Mouse (Mus musculus) cerebellum, adult 2 months (tissue): Measurements from ENCODE around the gene Prf1. TPM values are rescaled to one million over a fixed set of nuclear protein-coding genes. Genes with fewer than 3 reads are reported as not detected.
A peak's percentile ranks its signal among the peaks of the same experiment; 100 is the strongest.

Source experiments
- DNase-seq, 2 experiments: peaks; one replicate each; pipeline ENCODE4 v3.0.0; 2021
- H3K27ac ChIP-seq: fragments of 200-500 bp; 2 replicates; pipeline ENCODE4 v1.5.1; 2012; ENCODE audit warnings: low read length, control low read depth, inconsistent platforms; ENCODE audit not compliant: insufficient read depth
- H3K27me3 ChIP-seq: fragments of 200-500 bp; 2 replicates; pipeline ENCODE4 v1.6.1; 2012; ENCODE audit warnings: inconsistent platforms, mild to moderate bottlenecking, low read length, moderate library complexity; ENCODE audit not compliant: control insufficient read depth, insufficient read depth
- H3K4me1 ChIP-seq: fragments of 200-500 bp; 2 replicates; pipeline ENCODE4 v1.6.1; 2011; ENCODE audit warnings: low read length; ENCODE audit not compliant: control insufficient read depth, insufficient read depth
- H3K4me3 ChIP-seq: fragments of 200-500 bp; replicated peaks from 2 replicates; pipeline ENCODE3; 2011; ENCODE audit warnings: mild to moderate bottlenecking, low read depth, low read length, control low read depth; ENCODE audit not compliant: insufficient read depth
- CTCF ChIP-seq: fragments of 200-500 bp; IDR thresholded peaks from 2 replicates; pipeline ENCODE4 v1.5.1; 2011; ENCODE audit warnings: low read depth, mild to moderate bottlenecking, control low read depth, low read length, moderate library complexity, borderline replicate concordance; ENCODE audit not compliant: insufficient read depth
- POLR2A ChIP-seq: fragments of 200-500 bp; IDR thresholded peaks from 2 replicates; pipeline ENCODE4 v1.6.1; 2011; ENCODE audit warnings: low read length, control low read depth, borderline replicate concordance; ENCODE audit not compliant: insufficient read depth
- WGBS: fragments of 180-500 bp; shearing (Covaris S2); methylation state at CpG from one replicate; pipeline ENCODE4 v1.1.7; 2018; 5-methylcytosine and 5-hydroxymethylcytosine counted together
- polyA plus RNA-seq: library from polyadenylated mRNA; depleted of rRNA; stranded (reverse); fragments of >200 nt; gene quantifications from 2 replicates; pipeline ENCODE4 v1.2.3, GENCODE M21; 2012

The Prf1 gene
- polyA plus RNA-seq, 1 experiment = not detected

DNA sequence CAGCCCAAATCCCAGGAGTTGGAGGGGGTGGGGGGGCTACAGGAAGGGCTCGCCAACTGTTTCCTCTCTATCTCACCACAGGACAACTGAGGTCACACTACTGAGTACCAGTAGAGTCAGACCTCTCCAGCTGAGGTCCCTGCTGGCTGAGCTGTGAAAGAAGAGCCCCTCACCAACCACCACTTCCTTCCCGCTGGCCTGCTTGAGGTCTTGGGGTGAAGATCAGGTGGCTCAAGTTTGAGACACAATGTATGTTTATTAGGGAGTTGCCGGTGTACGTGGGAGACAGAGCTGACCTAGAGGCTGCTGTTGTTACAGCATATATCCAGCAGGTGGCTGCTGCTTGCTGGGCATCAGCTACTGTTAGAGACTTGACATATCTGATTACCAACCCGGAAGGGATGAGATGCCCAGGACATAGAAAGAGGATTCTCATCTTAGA lies 21.9 kb upstream of the Prf1 start:
- peaks cover 3% of the 10 kb centered on the region; the same call in 1 of the 2 replicates for H3K4me1 ChIP-seq
- DNase-seq = peak; percentile 29 to 35
- WGBS = 8% methylated on average over 5 of the region's 5 CpGs
- H3K27ac ChIP-seq = no peak overlapping the region
- H3K27me3 ChIP-seq = no peaks in the 10 kb centered on the region; the same call in 1 of the 2 replicates
- no peak for TF ChIP-seq POLR2A
- TF ChIP-seq CTCF = peak; percentile 81
- H3K4me3 ChIP-seq = no peak overlapping the region

DNA sequence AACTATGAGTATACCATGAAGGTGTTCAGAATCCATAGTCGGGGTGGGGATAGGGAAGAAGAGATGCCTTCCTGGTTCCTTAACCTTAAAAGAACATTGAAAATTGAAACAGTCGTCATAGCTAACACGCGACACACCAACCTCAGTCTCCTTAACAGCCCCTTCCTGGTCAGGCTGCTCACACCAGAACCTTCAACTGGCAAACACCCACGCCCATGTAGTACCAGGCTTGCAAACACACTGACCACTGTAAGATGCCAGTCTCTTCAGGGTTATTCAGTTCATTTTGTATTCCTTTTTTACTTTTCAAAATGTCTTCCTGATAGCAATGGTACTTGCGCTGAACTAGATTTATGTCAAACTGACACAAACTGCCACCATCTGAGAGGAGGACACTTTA lies 20.6 kb upstream of the Prf1 start:
- no peak for DNase-seq
- no peak for TF ChIP-seq POLR2A
- no peak for TF ChIP-seq CTCF
- Histone ChIP-seq H3K27me3 (no peaks in the 10 kb centered on the region; the same call in 1 of the 2 replicates), H3K27ac (no peak overlapping the region), H3K4me3 (no peak overlapping the region), H3K4me1 (peaks cover 3% of the 10 kb centered on the region; the same call in 1 of the 2 replicates)
- WGBS = 97% methylated on average over 6 of the region's 6 CpGs

DNA sequence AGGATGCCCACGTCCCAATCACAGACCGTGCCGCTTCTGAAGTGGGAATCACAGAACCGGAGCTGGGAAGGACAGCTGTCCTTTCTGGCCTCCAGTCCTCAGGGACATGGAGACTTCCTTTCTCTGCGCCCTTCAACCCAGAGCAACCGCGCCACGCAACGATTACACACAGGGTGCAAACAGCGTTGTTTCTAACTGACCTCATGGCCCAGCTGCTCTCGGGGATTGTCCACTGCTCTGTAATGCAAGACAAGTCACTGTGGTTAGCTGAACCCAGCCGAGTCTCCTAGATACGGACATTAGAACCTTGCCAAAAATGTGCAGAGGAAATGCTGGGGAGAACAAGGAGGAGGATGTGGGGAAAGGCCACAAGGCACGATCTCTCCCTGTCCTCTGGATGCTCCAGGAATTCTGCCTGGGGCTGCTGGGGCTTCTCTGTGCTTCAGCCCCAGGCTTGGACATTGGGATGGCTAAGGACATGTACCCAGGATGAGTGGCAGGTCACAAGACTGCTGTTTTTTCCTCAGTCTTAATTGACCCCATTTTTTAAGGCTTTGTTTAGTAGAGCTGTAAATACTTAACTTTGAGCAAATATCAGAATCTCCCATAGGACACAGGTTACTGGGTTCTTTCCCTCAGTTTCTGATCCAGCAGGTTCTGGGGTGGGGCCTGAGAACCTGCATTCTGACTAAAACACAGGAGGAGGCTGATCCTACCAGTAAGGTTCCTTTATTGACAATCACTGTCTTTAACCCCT lies 19.5 kb upstream of the Prf1 start:
- H3K4me3 ChIP-seq = no peak overlapping the region
- peak in 1 of 2 experiments; percentile 19 for DNase-seq
- WGBS = 46% methylated on average over 14 of the region's 14 CpGs
- 0 out of 2 replicates have a peak, but pooled peaks cover 3% of the 10 kb centered on the region for H3K4me1 ChIP-seq
- TF ChIP-seq CTCF (no peak), POLR2A (no peak)
- H3K27me3 ChIP-seq = no peaks in the 10 kb centered on the region; the same call in 1 of the 2 replicates
- H3K27ac ChIP-seq = no peak overlapping the region

DNA sequence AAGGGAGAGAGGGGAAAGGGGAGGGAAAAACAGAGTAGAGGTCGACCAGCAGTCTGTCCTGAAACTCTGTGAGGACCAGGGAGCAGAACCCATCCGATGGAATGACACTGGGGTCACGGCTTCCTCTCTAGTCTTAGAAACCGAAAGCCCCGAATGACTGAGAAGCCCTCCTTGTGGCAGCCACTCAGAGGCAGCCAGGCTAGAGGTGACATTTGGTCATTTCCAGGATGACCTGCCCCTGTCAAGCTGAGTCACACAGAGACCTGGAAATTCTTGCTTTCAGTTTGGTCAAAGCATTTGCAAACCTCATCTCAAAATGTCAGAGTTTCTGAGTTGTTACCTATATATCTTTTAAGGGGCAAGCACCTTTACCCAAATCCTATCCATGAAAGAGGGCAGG lies 16.5 kb upstream of the Prf1 start:
- Histone ChIP-seq H3K27ac (no peak overlapping the region), H3K4me1 (peaks cover 13% of the 10 kb centered on the region), H3K27me3 (no peaks in the 10 kb centered on the region), H3K4me3 (no peak overlapping the region)
- DNase-seq = no peak
- 93% methylated on average over 5 of the region's 5 CpGs for WGBS
- TF ChIP-seq CTCF (no peak), POLR2A (no peak)

DNA sequence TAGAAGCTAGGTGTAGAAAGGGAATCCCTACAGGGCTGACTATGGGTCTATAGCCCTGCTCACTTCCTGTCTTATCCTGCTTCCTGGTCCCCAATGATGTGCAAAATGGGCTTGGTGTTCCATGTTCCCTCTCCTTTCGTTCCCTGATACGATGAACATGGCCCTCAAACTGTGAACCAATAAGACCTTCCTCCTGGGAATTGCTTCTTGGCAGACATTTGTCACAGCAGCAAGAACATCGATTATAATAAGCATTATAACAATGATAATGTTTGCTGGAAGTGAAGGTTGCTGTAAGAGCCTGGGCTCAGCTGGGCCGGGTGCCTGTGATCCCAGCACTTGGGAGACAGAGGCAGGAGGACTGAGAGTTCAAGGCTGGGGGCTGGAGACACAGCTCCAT lies 13.3 kb upstream of the Prf1 start:
- Histone ChIP-seq H3K4me1 (peaks cover 13% of the 10 kb centered on the region), H3K27me3 (no peaks in the 10 kb centered on the region), H3K27ac (no peak overlapping the region), H3K4me3 (no peak overlapping the region)
- WGBS = 84% methylated on average over 4 of the region's 4 CpGs
- no peak for DNase-seq
- TF ChIP-seq POLR2A = no peak
- no peak for TF ChIP-seq CTCF

DNA sequence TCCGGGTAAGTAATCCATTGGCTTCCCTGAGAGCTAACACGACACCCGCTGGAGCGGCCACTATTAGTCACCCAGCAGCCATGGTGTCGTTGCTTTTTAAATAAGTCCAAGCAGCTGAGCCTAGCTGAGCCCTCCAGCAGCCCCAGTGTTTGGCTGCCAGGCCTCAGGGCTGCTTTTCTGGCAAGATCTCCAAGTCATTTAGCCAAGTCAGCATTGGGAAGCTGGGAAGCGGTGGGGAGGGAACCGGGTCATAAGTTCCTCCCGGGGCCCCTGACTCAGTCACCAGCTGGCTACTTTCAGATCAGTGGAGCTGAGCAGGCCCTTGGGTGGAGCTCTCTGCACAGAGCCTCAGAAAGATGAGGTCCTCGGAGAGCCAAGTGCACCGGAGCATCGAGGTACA lies 12.4 kb upstream of the Prf1 start:
- H3K4me1 ChIP-seq = peaks cover 13% of the 10 kb centered on the region
- H3K27me3 ChIP-seq = no peaks in the 10 kb centered on the region
- 6% methylated on average over 11 of the region's 11 CpGs for WGBS
- H3K4me3 ChIP-seq = no peak overlapping the region
- TF ChIP-seq CTCF (no peak), POLR2A (no peak)
- no peak overlapping the region for H3K27ac ChIP-seq
- peak; percentile 44 to 67 for DNase-seq

DNA sequence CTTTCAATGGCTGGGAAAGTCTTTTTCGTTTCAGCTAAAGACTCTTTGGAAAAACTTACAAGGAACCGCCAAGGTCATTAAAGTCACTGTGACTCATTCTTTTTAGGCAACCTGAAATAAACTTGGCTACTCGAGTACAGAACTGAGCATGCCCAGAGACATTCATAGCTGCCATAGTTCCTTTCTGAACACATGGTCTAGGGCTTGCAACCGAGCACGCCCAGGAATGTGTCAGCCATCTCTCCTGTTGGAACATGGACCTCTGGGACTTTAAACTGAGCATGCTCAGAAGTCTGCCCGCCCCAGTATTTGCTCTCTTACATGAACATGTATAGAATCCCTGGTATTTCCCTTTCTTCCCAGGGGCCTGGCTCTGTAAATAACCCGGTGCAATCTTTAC lies 11.4 kb upstream of the Prf1 start:
- no peak for DNase-seq
- TF ChIP-seq CTCF = no peak
- Histone ChIP-seq H3K27ac (no peak overlapping the region), H3K4me1 (peaks cover 13% of the 10 kb centered on the region), H3K27me3 (no peaks in the 10 kb centered on the region), H3K4me3 (no peak overlapping the region)
- WGBS = 89% methylated on average over 7 of the region's 7 CpGs

DNA sequence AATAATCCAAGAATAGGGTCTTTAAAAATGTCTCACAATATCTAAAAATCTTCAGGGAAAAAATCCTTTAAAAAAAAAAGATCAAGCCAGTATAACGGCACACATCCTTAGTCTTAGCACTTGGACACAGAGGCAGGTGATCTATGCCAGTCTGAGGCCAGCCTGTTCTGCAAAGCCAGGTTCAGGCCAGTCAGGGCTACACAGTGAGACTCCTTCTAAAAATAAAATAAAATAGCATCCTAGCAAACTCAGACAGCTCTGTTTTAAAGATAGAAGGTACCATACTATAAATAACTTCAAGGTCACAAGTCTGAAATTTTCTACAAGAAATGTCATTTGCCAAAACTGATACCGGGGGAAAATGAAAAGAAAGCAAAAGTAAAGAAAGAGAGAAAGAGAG lies 7.6 kb upstream of the Prf1 start:
- no peak overlapping the region for H3K27ac ChIP-seq
- peaks cover 10% of the 10 kb centered on the region for H3K4me1 ChIP-seq
- no peak for DNase-seq
- TF ChIP-seq CTCF (no peak), POLR2A (no peak)
- H3K4me3 ChIP-seq = no peak overlapping the region
- WGBS = 75% methylated on average over 2 of the region's 2 CpGs
- no peaks in the 10 kb centered on the region for H3K27me3 ChIP-seq
